Mouse (Mus musculus): ENCODE data around the gene Melk. TPM values are rescaled to one million over a fixed set of nuclear protein-coding genes. Genes with fewer than 3 reads are reported as not detected.

Gene Melk
- polyA plus RNA-seq (2012; rRNA removed): 0.15 and 0.39 TPM in 2 replicates

GRCm38 (mm10) chr4:44300781-44301750 is at the start of gene Melk:
Melk (plus strand) TSS chr4:44300876.
- DNase-seq: peak; percentile 86
- no peaks in the 10 kb centered on the region for H3K36me3 ChIP-seq (ENCODE audit: control insufficient read depth, insufficient read depth, low read length)
- WGBS: 1% methylated on average over 41 of the region's 41 CpGs
- no peaks in the 10 kb centered on the region for H3K4me1 ChIP-seq (ENCODE audit: control insufficient read depth, insufficient read depth, low read length)
- H3K27me3 ChIP-seq (replicated peaks; ENCODE audit: control insufficient read depth, insufficient read depth, low read length): no peaks in the 10 kb centered on the region
- TF ChIP-seq POLR2A (IDR thresholded peaks at IDR 0.05; ENCODE audit: low read depth, low read length) (no peak), CTCF (conservative IDR thresholded peaks at IDR 0.05; ENCODE audit: insufficient read depth, insufficient read length, low read depth, low read length) (no peak)
- H3K4me3 ChIP-seq (ENCODE audit: insufficient read depth, low read depth, low read length): peak within 1 kb of the TSS; percentile 61
- H3K27ac ChIP-seq (ENCODE audit: insufficient read depth, low read depth, low read length): no peak within 1 kb of the TSS

DNA sequence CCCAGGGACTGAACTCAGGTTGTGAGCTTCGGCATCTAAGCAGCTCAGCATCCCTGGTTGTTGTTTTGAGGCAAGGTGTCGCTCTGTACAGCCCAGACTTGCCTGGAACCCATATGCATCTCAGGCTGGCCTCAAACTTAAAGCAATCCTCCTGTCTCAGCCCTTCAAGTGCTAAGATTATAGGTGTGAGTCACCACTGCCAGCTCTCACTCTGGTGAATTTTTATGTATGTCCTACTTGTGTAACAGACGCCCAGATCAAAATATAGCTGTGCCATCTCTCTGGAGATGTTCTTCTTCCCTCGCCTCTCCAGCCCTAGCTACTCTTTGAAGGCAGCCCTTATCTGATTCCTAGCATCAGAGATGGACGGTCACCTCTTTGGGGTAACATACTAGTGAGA is 49.2 kb upstream of the Melk start:
- 85% methylated on average over 5 of the region's 5 CpGs for WGBS
- no peak for DNase-seq
- TF ChIP-seq POLR2A (IDR thresholded peaks at IDR 0.05; ENCODE audit: low read depth, low read length) (no peak), CTCF (conservative IDR thresholded peaks at IDR 0.05; ENCODE audit: insufficient read depth, insufficient read length, low read depth, low read length) (no peak)

DNA sequence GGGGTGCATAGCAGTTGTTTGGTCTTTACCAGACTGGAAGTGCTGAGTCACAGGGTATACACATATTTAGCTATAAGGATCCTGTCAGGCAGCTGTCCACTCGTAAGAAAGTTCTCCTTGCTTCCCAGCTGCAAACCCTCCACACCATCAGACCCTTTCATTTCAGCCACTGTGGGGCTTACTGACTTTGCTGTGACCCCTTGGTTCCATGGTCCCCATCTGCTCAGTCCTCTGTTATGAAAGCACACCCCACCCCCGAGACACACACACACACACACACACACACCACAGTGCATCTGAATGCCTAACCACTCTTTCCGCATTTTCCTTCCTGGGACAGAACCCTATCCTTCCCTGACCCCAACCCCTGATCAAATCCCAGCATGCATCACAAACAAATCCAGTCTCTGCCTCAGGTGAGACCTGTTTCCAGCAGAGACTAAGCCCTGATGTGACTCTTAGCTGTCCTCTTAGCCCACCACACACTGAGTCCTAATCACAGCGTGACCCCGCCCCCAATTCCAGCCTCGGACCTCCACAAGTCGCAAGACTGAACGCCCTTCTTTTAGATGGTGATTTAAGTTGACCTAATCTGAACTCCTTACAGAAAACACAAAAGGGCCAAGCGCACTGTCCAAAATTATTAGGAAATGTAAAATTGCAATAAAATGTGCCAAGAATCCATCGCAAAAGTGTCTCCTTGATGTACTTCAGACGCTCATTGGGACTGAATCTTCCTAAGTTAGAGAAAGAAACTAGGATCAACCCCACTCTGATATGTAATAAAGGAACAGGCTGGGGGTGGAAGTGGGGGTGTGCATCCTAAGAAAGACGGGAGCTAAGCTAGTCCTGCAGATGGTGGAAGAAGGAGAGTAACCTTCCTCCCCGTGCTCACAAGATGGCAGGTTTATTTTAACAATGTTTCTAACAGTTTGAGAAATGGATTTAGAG is 48.4 kb upstream of the Melk start:
- DNase-seq: no peak
- Histone ChIP-seq H3K4me1 (ENCODE audit: control insufficient read depth, insufficient read depth, low read length) (no peaks in the 10 kb centered on the region), H3K36me3 (ENCODE audit: control insufficient read depth, insufficient read depth, low read length) (no peaks in the 10 kb centered on the region), H3K4me3 (ENCODE audit: insufficient read depth, low read depth, low read length) (no peak overlapping the region), H3K27me3 (replicated peaks; ENCODE audit: control insufficient read depth, insufficient read depth, low read length) (peaks cover 3% of the 10 kb centered on the region; the same call in 1 of the 2 replicates), H3K27ac (ENCODE audit: insufficient read depth, low read depth, low read length) (no peak overlapping the region)
- 13% methylated on average over 13 of the region's 13 CpGs for WGBS
- TF ChIP-seq POLR2A (IDR thresholded peaks at IDR 0.05; ENCODE audit: low read depth, low read length): no peak
- no peak for TF ChIP-seq CTCF (conservative IDR thresholded peaks at IDR 0.05; ENCODE audit: insufficient read depth, insufficient read length, low read depth, low read length)

More for the DNA sequence above, 49.2 kb upstream of the Melk start:
- Histone ChIP-seq H3K4me3 (ENCODE audit: insufficient read depth, low read depth, low read length) (no peak overlapping the region), H3K36me3 (ENCODE audit: control insufficient read depth, insufficient read depth, low read length) (no peaks in the 10 kb centered on the region), H3K4me1 (ENCODE audit: control insufficient read depth, insufficient read depth, low read length) (no peaks in the 10 kb centered on the region), H3K27me3 (replicated peaks; ENCODE audit: control insufficient read depth, insufficient read depth, low read length) (peaks cover 3% of the 10 kb centered on the region; the same call in 1 of the 2 replicates), H3K27ac (ENCODE audit: insufficient read depth, low read depth, low read length) (no peak overlapping the region)

- H3K27me3 ChIP-seq (replicated peaks; ENCODE audit: control insufficient read depth, insufficient read depth, low read length): no peaks in the 10 kb centered on the region
- no peak overlapping the region for H3K27ac ChIP-seq (ENCODE audit: insufficient read depth, low read depth, low read length)
- H3K4me1 ChIP-seq (ENCODE audit: control insufficient read depth, insufficient read depth, low read length): no peaks in the 10 kb centered on the region
- no peaks in the 10 kb centered on the region for H3K36me3 ChIP-seq (ENCODE audit: control insufficient read depth, insufficient read depth, low read length)
- 9% methylated on average over 6 of the region's 6 CpGs for WGBS
- no peak overlapping the region for H3K4me3 ChIP-seq (ENCODE audit: insufficient read depth, low read depth, low read length)
- TF ChIP-seq POLR2A (IDR thresholded peaks at IDR 0.05; ENCODE audit: low read depth, low read length) (no peak), CTCF (conservative IDR thresholded peaks at IDR 0.05; ENCODE audit: insufficient read depth, insufficient read length, low read depth, low read length) (no peak)
- DNase-seq: no peak
Observed at GRCm38 (mm10) chr4:44253191-44253590, 47.5 kb upstream of the Melk start.

- Histone ChIP-seq H3K4me1 (ENCODE audit: control insufficient read depth, insufficient read depth, low read length) (no peaks in the 10 kb centered on the region), H3K36me3 (ENCODE audit: control insufficient read depth, insufficient read depth, low read length) (no peaks in the 10 kb centered on the region), H3K4me3 (ENCODE audit: insufficient read depth, low read depth, low read length) (no peak overlapping the region), H3K27me3 (replicated peaks; ENCODE audit: control insufficient read depth, insufficient read depth, low read length) (no peaks in the 10 kb centered on the region), H3K27ac (ENCODE audit: insufficient read depth, low read depth, low read length) (no peak overlapping the region)
- no peak for DNase-seq
- 77% methylated on average over 5 of the region's 5 CpGs for WGBS
- no peak for TF ChIP-seq POLR2A (IDR thresholded peaks at IDR 0.05; ENCODE audit: low read depth, low read length)
- no peak for TF ChIP-seq CTCF (conservative IDR thresholded peaks at IDR 0.05; ENCODE audit: insufficient read depth, insufficient read length, low read depth, low read length)
Observed at GRCm38 (mm10) chr4:44254579-44254978, 46.1 kb upstream of the Melk start.

GRCm38 (mm10) chr4:44259126-44259525 is 41.5 kb upstream of the Melk start:
- WGBS: 80% methylated on average over 4 of the region's 4 CpGs
- no peak for TF ChIP-seq POLR2A (IDR thresholded peaks at IDR 0.05; ENCODE audit: low read depth, low read length)
- no peak for TF ChIP-seq CTCF (conservative IDR thresholded peaks at IDR 0.05; ENCODE audit: insufficient read depth, insufficient read length, low read depth, low read length)
- Histone ChIP-seq H3K4me1 (ENCODE audit: control insufficient read depth, insufficient read depth, low read length) (no peaks in the 10 kb centered on the region), H3K27me3 (replicated peaks; ENCODE audit: control insufficient read depth, insufficient read depth, low read length) (no peaks in the 10 kb centered on the region), H3K36me3 (ENCODE audit: control insufficient read depth, insufficient read depth, low read length) (no peaks in the 10 kb centered on the region), H3K4me3 (ENCODE audit: insufficient read depth, low read depth, low read length) (no peak overlapping the region), H3K27ac (ENCODE audit: insufficient read depth, low read depth, low read length) (no peak overlapping the region)
- DNase-seq: no peak

All from kidney, adult 2 months (tissue).